Mouse (Mus musculus) gastrocnemius, postnatal 36 days (tissue): ENCODE results near the gene Igsf21. TPM values are rescaled to one million over a fixed set of nuclear protein-coding genes. Genes with fewer than 3 reads are reported as not detected.

Experiments used
- DNase-seq, 2 experiments: peaks; one replicate each; pipeline ENCODE4 v3.0.0; 2022
- intact Hi-C: fragments of 180-260 bp; cut with DNase I; formaldehyde crosslinking; loops from one replicate; pipeline ENCODE4 v1.15.1; 2025
- total RNA-seq, 2 experiments: library from RNA; stranded (reverse); gene quantifications; 2 replicates each; pipeline ENCODE4 v1.2.3; 2021

The Igsf21 gene
- total RNA-seq, 2 experiments from 2014 or later: 0.18 TPM; not detected in 1

DNA sequence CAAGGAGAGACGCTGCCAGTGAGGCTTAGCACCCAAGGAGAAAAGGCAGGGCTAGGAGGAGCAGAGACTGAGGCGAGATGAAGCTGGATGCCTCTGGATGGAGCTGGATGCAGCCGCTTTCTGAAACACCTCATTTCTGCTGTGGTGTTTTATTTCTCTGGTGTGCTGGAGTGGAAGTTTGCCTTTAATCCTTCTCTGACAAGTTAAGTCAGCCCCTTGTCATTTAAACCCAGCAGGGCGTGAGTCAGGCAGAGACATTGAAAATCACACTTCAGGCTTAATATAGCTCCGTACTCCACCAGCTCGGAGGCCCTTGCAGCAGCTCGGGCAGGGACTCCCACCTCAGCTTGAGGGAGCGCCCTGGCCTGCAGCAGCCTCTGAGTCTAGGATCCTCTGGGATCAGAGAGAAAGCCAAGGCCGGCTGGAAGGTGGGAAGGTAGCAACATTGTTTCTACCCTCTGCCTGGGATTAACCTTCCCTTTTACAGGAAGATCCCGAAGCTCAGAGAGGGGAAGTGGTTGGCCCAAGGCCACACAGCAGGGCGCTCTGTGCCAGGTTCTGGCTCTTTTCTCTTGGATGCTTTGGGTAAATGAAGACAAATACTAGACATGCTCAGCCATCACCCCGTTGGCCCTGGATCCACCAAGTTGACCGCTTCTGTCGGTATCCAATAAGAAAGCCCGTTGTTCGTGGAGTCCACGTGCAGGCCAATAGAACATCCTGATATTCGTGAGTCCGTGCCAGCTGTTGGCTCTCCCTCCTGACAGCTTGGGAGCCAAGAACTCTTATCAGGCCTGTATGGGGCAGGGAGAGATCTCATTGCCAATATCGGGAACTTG is 98.5 kb downstream of the Igsf21 start:
- DNase-seq: no peak
- intact Hi-C loops: no loop called here

DNA sequence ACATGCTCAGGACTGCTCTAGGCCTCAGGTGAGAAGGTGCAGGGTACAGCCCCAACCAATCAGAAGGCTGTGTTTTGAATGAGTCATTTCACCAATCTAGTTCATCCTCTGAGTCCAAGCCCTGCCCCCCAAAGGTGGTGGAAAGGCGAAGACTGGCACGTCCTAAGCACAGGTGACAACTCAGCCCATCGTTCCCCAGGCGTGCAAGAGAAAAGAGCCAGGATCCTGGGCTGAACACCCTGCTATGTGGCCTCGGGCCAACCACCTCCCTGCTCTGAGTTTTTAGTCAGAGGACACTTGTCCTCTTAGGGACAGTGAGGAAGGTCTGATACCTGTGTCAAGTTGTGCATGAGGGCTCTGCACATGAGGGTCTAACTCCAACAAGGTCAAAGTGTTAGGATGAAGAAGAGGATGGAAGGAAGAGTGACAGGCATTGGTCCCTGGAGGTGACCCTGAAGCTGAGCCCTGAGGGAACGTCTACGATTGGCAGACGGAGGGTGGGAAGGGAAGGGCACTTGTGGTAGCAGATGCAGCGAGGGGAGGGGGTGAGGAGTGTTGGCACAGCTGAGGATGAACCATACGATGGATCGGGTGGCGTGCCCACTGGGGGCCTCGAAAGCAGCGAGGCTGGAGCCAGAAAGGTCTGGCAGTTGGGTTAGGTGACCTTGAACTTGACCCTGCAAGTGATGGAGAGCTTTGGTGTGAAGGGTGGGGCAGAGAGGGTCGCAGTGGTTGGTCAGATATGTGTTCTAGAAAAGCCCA is 99.3 kb downstream of the Igsf21 start:
- intact Hi-C loops: no loop called here
- no peak for DNase-seq

- intact Hi-C loops: no loop called here
- no peak for DNase-seq
Observed at GRCm38 (mm10) chr4:140143884-140144525, 102.6 kb downstream of the Igsf21 start.

GRCm38 (mm10) chr4:140143178-140143577 is 103.4 kb downstream of the Igsf21 start:
- intact Hi-C loops: no loop called here
- no peak for DNase-seq

DNA sequence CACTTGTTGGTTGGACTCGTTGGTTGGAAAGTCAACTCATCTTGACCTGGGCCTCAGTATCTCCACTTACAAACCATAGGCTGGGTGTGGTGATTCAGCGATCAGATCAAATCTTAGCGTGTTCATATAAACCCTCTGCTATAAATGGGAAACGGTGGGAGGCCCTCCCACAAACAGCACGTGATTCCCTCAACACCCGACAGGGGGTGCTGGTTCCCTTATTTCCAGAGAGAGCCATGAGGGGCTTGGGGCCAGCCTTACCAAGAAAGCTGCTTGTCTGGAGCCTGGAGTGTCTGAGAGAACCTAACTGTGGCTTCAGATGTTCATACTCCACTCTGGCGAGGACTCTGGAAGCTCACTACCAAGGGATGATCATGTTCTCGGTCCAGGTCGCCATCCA is 106.1 kb downstream of the Igsf21 start:
- DNase-seq: no peak
- intact Hi-C loops: no loop called here

DNA sequence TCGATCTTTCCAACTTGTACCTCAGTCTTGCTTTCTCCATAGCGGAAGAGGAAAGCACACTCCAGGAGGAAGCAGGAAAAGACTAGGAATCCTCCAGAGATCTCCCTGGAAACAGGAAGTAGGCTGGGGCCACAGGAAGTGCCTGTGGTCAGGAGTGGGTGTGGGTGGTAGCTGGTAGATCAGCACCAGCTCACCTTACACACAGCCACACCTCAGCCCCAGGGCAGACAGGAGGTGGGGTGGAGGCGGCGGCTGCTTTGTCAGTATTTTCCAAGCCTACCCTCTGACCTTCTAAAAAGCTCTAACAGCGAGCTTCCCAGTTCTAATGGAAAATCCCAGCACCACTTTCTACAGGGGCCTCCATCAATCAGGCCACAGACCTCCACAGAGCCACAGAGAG is 107.7 kb downstream of the Igsf21 start:
- intact Hi-C loops: no loop called here
- no peak for DNase-seq

DNA sequence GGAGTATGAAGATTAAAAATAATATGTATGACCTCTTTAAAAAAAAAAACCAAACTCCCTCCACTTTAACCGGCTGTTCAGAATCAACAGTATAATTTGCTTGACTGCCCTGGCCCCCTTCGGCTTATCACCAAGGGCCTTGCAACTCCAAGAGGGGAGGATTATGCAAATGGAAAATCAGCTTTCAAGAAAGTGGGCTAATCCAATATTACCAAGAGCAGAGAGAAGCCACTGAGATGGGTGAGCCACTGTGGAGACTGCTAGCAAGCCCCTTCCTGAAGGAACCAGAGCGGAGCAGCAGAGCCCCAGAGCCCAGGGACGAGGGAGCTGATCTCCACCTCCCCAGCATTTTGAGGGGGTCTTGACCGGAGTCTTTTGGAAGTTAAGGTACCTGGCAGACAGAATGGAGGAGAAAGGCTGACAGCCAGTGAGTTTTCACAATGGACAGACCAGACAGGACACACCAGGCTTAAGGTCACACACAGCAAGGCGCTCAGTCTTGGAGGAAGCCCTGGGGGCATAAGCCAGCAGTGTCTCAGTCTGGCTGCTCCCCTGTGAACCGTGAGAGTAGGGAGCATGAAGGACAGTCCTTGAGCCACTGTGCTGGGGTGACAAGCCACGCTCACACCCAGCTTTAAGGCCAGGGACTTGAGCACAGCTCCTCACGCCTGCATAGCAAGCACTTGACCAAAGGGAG is 114.8 kb downstream of the Igsf21 start:
- intact Hi-C loops: no loop called here
- no peak for DNase-seq

DNA sequence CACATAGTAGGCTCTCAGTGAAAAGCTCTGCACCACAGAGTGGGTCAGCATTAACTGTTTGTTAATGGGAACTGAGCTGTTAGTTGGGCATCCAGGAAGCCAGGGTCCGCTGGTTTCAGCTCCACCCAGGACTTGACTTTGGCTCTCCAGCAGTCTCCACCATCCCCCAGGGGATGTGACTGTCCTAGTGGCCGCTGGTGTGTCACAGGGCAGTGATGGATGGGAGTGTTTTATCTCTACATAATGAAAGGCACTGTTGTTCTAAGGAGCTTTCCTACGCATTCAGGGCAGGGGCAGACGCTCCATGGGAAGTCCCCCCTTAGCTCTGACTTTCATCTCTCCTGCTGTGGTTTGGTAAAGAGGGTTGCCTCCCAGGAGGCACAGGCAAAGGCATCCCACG is 115.4 kb downstream of the Igsf21 start:
- intact Hi-C loops: no loop called here
- DNase-seq: no peak

GRCm38 (mm10) chr4:140129553-140130275 is 116.9 kb downstream of the Igsf21 start:
- DNase-seq: no peak
- intact Hi-C loops: no loop called here

- no peak for DNase-seq
- intact Hi-C loops: no loop called here
Observed at GRCm38 (mm10) chr4:140128116-140128515, 118.5 kb downstream of the Igsf21 start.

GRCm38 (mm10) chr4:140125806-140126205 is 120.8 kb downstream of the Igsf21 start:
- no peak for DNase-seq
- intact Hi-C loops: no loop called here

GRCm38 (mm10) chr4:140122534-140122933 is 124.0 kb downstream of the Igsf21 start:
- intact Hi-C loops: no loop called here
- DNase-seq: no peak

- no peak for DNase-seq
- intact Hi-C loops: no loop called here
Observed at GRCm38 (mm10) chr4:140117275-140117691, 129.3 kb downstream of the Igsf21 start.

DNA sequence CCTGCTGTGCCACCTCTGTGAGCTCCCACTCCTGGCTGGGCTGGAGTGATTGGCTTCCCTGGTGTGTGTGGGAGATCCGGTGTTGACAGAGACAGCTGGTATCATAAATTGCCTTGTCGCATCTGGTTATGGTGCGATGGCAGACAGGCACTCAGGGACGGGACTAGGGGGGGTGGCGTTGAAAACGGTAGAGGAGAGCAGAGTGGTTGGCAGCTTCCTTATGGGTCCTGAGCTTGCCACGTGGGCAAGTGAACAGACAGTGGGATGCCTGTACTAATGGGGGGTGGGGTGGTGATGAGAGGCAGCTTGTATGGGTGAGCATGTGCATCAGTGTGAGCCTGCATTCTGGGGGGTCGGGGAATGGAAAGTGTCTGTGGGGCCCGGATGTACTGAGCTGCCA is 130.8 kb downstream of the Igsf21 start:
- no peak for DNase-seq
- intact Hi-C loops: no loop called here

DNA sequence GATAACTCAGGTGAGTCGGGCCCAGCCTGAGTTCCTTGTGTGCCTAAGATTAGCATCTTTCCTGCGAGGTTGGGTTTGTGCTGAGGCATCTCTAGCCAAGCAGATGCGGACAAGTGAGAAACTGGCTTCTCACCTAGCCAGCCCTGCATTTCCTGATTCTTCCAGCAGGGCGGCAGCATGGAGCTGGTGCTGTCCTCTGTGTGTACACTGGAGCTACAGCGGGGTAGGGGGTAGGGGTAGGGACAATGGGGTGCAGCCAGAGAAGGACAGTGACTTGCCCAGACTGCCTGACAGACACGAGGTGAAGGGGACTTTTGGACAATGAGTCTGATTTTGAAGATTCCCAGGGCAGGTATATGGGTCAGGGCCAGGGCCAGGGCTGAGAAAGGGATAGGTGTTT is 131.5 kb downstream of the Igsf21 start:
- DNase-seq: no peak
- intact Hi-C loops: no loop called here

GRCm38 (mm10) chr4:140113690-140114475 is 132.7 kb downstream of the Igsf21 start:
- DNase-seq: no peak
- intact Hi-C loops: no loop called here

GRCm38 (mm10) chr4:140109626-140109948 is 137.0 kb downstream of the Igsf21 start:
- intact Hi-C loops: no loop called here
- no peak for DNase-seq

- DNase-seq: no peak
- intact Hi-C loops: no loop called here
Observed at GRCm38 (mm10) chr4:140108871-140109625, 137.5 kb downstream of the Igsf21 start.

DNA sequence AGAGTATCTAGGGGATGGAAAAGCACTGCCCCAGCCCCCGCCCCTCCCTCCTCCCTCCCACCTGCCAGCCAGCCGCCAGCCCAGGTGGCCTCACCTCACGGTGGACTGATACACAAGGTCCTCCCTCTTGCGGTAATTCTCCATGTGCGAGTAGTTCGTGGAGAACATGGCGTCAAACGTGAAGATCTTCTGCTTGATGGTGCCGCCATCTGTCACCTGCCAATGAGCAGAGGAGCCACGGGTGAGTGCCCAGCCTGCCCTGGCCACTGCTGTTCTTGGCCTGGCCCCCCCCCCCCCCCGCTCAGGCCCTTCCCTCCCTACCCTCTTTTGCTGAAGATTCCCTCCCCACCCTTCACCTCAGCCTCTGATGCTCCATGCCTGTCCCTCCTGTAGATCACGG is 139.4 kb downstream of the Igsf21 start:
- DNase-seq: no peak
- intact Hi-C loops: no loop called here
